Mouse (Mus musculus): ENCODE data around the gene Fjx1. TPM values are rescaled to one million over a fixed set of nuclear protein-coding genes. Genes with fewer than 3 reads are reported as not detected.

The Fjx1 gene
- polyA plus RNA-seq, 2 experiments: 0.39 to 0.50 TPM

DNA sequence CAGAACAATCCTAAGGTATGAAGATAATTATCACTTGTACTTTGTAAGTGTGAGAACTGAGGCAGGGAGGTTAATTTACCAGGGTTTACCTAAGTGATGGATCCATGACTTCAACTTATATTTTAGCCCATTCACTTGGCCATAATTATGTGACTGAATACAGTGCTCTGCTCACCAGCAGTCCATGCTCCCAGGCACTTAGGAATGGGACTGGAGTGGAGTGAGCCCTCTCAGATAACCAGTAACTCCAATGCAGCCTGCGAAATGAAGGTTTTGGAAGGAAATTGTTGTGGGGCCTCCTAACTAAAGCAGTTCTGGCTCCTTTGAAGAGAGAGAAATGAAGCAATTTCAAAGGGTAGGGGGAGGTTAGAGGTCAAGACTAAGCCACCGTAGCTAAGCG lies 25.9 kb downstream of the Fjx1 start:
- no peak for TF ChIP-seq CTCF (IDR thresholded peaks at IDR 0.05; ENCODE audit: low read depth)
- TF ChIP-seq EP300 (IDR thresholded peaks at IDR 0.05; ENCODE audit: low read depth): no peak
- no peak for ATAC-seq (ENCODE audit: insufficient read depth)

GRCm38 (mm10) chr2:102416149-102416743 lies 36.1 kb downstream of the Fjx1 start:
- Histone ChIP-seq H3K9ac (replicated peaks) (no peak overlapping the region), H3K36me3 (replicated peaks; ENCODE audit: control insufficient read depth, insufficient read depth, low read depth) (no peaks in the 10 kb centered on the region), H3K27ac (no peak overlapping the region), H3K4me1 (replicated peaks; ENCODE audit: control insufficient read depth in 2 of 2, insufficient read depth in 2 of 2, low read length in 1 of 2) (no peaks in the 10 kb centered on the region; a peak in 1 of 4 replicates), H3K27me3 (ENCODE audit: control insufficient read depth, insufficient read depth, low read length) (no peaks in the 10 kb centered on the region), H3K9me3 (ENCODE audit: control insufficient read depth, low read length) (no peaks in the 10 kb centered on the region), H3K4me2 (ENCODE audit: low read depth) (no peak overlapping the region), H3K4me3 (ENCODE audit: insufficient read depth in 1 of 2, low read depth in 2 of 2, low read length in 2 of 2) (no peak overlapping the region)
- no peak for TF ChIP-seq EP300 (IDR thresholded peaks at IDR 0.05; ENCODE audit: low read depth)
- TF ChIP-seq CTCF (IDR thresholded peaks at IDR 0.05; ENCODE audit: low read depth): no peak
- no peak for ATAC-seq (ENCODE audit: insufficient read depth)
- 75% methylated on average over 14 of the region's 14 CpGs for WGBS (ENCODE audit: insufficient replicate concordance)
- no peak for DNase-seq (ENCODE audit: low read depth in 3 of 3, low spot score in 3 of 3)

More for the DNA sequence above, 25.9 kb downstream of the Fjx1 start:
- 64% methylated on average over 3 of the region's 3 CpGs for WGBS (ENCODE audit: insufficient replicate concordance)
- H3K4me2 ChIP-seq (ENCODE audit: low read depth): no peak overlapping the region
- H3K4me1 ChIP-seq (replicated peaks; ENCODE audit: control insufficient read depth in 2 of 2, insufficient read depth in 2 of 2, low read length in 1 of 2): no peaks in the 10 kb centered on the region
- no peak for DNase-seq (ENCODE audit: low read depth in 3 of 3, low spot score in 3 of 3)
- no peak overlapping the region for H3K9ac ChIP-seq (replicated peaks)
- H3K27ac ChIP-seq: no peak overlapping the region
- no peaks in the 10 kb centered on the region for H3K27me3 ChIP-seq (ENCODE audit: control insufficient read depth, insufficient read depth, low read length)
- no peaks in the 10 kb centered on the region for H3K9me3 ChIP-seq (ENCODE audit: control insufficient read depth, low read length)
- H3K4me3 ChIP-seq (ENCODE audit: insufficient read depth in 1 of 2, low read depth in 2 of 2, low read length in 2 of 2): no peak overlapping the region
- H3K36me3 ChIP-seq (replicated peaks; ENCODE audit: control insufficient read depth, insufficient read depth, low read depth): no peaks in the 10 kb centered on the region

- H3K4me2 ChIP-seq (ENCODE audit: low read depth): no peak overlapping the region
- no peak overlapping the region for H3K4me3 ChIP-seq (ENCODE audit: insufficient read depth in 1 of 2, low read depth in 2 of 2, low read length in 2 of 2)
- WGBS (ENCODE audit: insufficient replicate concordance): 9% methylated on average over 2 of the region's 2 CpGs
- no peak for DNase-seq (ENCODE audit: low read depth in 3 of 3, low spot score in 3 of 3)
- H3K9me3 ChIP-seq (ENCODE audit: control insufficient read depth, low read length): no peaks in the 10 kb centered on the region
- no peaks in the 10 kb centered on the region for H3K27me3 ChIP-seq (ENCODE audit: control insufficient read depth, insufficient read depth, low read length)
- no peak for ATAC-seq (ENCODE audit: insufficient read depth)
- H3K9ac ChIP-seq (replicated peaks): no peak overlapping the region
- no peaks in the 10 kb centered on the region; a peak in 1 of 4 replicates for H3K4me1 ChIP-seq (replicated peaks; ENCODE audit: control insufficient read depth in 2 of 2, insufficient read depth in 2 of 2, low read length in 1 of 2)
- TF ChIP-seq EP300 (IDR thresholded peaks at IDR 0.05; ENCODE audit: low read depth): no peak
- no peak for TF ChIP-seq CTCF (IDR thresholded peaks at IDR 0.05; ENCODE audit: low read depth)
- H3K27ac ChIP-seq: no peak overlapping the region
- H3K36me3 ChIP-seq (replicated peaks; ENCODE audit: control insufficient read depth, insufficient read depth, low read depth): no peaks in the 10 kb centered on the region
Observed at GRCm38 (mm10) chr2:102412738-102413137, 39.6 kb downstream of the Fjx1 start.

DNA sequence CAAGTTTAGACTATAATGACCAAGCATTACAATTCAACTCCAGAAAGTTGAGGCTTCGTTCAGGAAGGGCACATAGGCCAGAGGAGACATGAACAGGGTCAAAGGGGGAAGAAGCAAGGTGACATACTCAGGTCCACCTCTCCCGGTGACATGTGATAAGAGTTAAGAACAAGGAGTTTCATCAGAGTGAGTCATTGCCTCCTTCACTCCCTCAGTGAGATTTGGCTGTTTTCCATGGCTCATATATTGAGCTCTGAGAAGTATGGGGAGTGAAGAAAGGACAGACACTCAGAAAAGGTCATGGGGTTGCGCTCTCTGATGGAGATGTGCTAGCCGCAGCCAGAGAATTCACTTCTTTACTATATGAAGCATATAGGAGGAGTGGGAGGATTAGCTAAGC lies 41.7 kb downstream of the Fjx1 start:
- H3K4me2 ChIP-seq (ENCODE audit: low read depth): no peak overlapping the region
- ATAC-seq (ENCODE audit: insufficient read depth): no peak
- no peak for DNase-seq (ENCODE audit: low read depth in 3 of 3, low spot score in 3 of 3)
- H3K9ac ChIP-seq (replicated peaks): no peak overlapping the region
- no peaks in the 10 kb centered on the region for H3K9me3 ChIP-seq (ENCODE audit: control insufficient read depth, low read length)
- no peaks in the 10 kb centered on the region for H3K36me3 ChIP-seq (replicated peaks; ENCODE audit: control insufficient read depth, insufficient read depth, low read depth)
- H3K27me3 ChIP-seq (ENCODE audit: control insufficient read depth, insufficient read depth, low read length): no peaks in the 10 kb centered on the region
- WGBS (ENCODE audit: insufficient replicate concordance): 60% methylated on average over 4 of the region's 4 CpGs
- H3K4me3 ChIP-seq (ENCODE audit: insufficient read depth in 1 of 2, low read depth in 2 of 2, low read length in 2 of 2): no peak overlapping the region
- no peaks in the 10 kb centered on the region; a peak in 1 of 4 replicates for H3K4me1 ChIP-seq (replicated peaks; ENCODE audit: control insufficient read depth in 2 of 2, insufficient read depth in 2 of 2, low read length in 1 of 2)
- H3K27ac ChIP-seq: no peak overlapping the region
- TF ChIP-seq CTCF (IDR thresholded peaks at IDR 0.05; ENCODE audit: low read depth) (no peak), EP300 (IDR thresholded peaks at IDR 0.05; ENCODE audit: low read depth) (no peak)

DNA sequence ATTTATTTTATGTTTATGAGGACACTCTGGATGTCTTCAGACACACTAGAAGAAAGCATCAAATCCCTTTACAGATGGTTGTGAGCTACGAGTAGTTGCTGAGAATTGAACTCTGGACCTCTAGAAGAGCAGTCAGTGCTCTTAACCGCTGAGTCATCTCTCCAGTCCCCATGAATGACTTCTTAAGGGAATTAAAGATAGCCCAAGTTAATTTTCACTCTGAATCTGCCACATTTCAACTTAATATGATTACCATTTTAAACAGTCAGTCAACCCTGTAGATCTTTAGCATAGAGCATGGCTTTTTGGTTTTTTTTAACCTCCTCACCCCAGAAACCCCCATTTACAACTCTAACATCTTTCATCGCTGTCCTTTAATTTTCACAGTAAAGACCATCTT lies 42.6 kb downstream of the Fjx1 start:
- Histone ChIP-seq H3K4me3 (ENCODE audit: insufficient read depth in 1 of 2, low read depth in 2 of 2, low read length in 2 of 2) (no peak overlapping the region), H3K4me1 (replicated peaks; ENCODE audit: control insufficient read depth in 2 of 2, insufficient read depth in 2 of 2, low read length in 1 of 2) (no peaks in the 10 kb centered on the region; a peak in 1 of 4 replicates), H3K27ac (no peak overlapping the region), H3K4me2 (ENCODE audit: low read depth) (no peak overlapping the region), H3K9me3 (ENCODE audit: control insufficient read depth, low read length) (no peaks in the 10 kb centered on the region), H3K27me3 (ENCODE audit: control insufficient read depth, insufficient read depth, low read length) (no peaks in the 10 kb centered on the region), H3K9ac (replicated peaks) (no peak overlapping the region), H3K36me3 (replicated peaks; ENCODE audit: control insufficient read depth, insufficient read depth, low read depth) (no peaks in the 10 kb centered on the region)
- ATAC-seq (ENCODE audit: insufficient read depth) (no peak), DNase-seq (ENCODE audit: low read depth in 3 of 3, low spot score in 3 of 3) (no peak)
- no peak for TF ChIP-seq CTCF (IDR thresholded peaks at IDR 0.05; ENCODE audit: low read depth)
- no peak for TF ChIP-seq EP300 (IDR thresholded peaks at IDR 0.05; ENCODE audit: low read depth)
- 71% methylated on average over 3 of the region's 3 CpGs for WGBS (ENCODE audit: insufficient replicate concordance)
